Mouse (Mus musculus) liver, embryonic 14.5 days (tissue): ENCODE data around the gene Ldhb.

Experiments used
- CTCF ChIP-seq: IDR thresholded peaks from 2 replicates; pipeline ENCODE4 v1.5.1; 2016; ENCODE audit warnings: antibody characterized with exemption, low read depth, control low read depth
- EP300 ChIP-seq: IDR thresholded peaks from 2 replicates; pipeline ENCODE4 v1.6.1; 2016; ENCODE audit warnings: antibody characterized with exemption, low read depth

GRCm38 (mm10) chr6:142512902-142513301 is 5.1 kb upstream of the Ldhb start:
- TF ChIP-seq CTCF = no peak
- no peak for TF ChIP-seq EP300
